Mouse (Mus musculus) myocyte (in vitro differentiated cells): ENCODE data around the gene Exosc5. TPM values are rescaled to one million over a fixed set of nuclear protein-coding genes. Genes with fewer than 3 reads are reported as not detected.

Experiments
- H3K27me3 ChIP-seq: one replicate; pipeline ENCODE4 v1.6.1; 2011; ENCODE audit not compliant: control insufficient read depth, insufficient read depth, insufficient read length
- H3K36me3 ChIP-seq: one replicate; pipeline ENCODE4 v1.6.1; 2011; ENCODE audit not compliant: control insufficient read depth, insufficient read depth
- H3K4me2 ChIP-seq: one replicate; pipeline ENCODE4 v1.6.1; 2011; ENCODE audit warnings: low read depth, control low read depth
- H3K4me3 ChIP-seq: one replicate; pipeline ENCODE4 v1.5.1; 2011; ENCODE audit warnings: mild to moderate bottlenecking, control low read depth, moderate library complexity
- H3K79me2 ChIP-seq: one replicate; pipeline ENCODE4 v1.6.1; 2011; ENCODE audit not compliant: control insufficient read depth, insufficient read depth
- H3ac ChIP-seq: one replicate; pipeline ENCODE4 v1.6.1; 2011; ENCODE audit not compliant: control insufficient read depth, insufficient read length
- CEBPB ChIP-seq: IDR thresholded peaks from 2 replicates; pipeline ENCODE4 v1.6.1; 2011; ENCODE audit warnings: mild to moderate bottlenecking, moderate library complexity; ENCODE audit not compliant: poor library complexity, insufficient read depth, severe bottlenecking
- E2F4 ChIP-seq: IDR thresholded peaks from one replicate; pipeline ENCODE4 v1.6.1; 2011; ENCODE audit warnings: mild to moderate bottlenecking, control low read depth, moderate library complexity; ENCODE audit not compliant: insufficient read depth
- MAX ChIP-seq: IDR thresholded peaks from one replicate; pipeline ENCODE4 v1.6.1; 2011; ENCODE audit warnings: low read depth, mild to moderate bottlenecking, control low read depth
- MYOD1 ChIP-seq, 3 experiments: IDR thresholded peaks; one replicate each; pipeline ENCODE4 v1.6.1; 2011; ENCODE audit warnings: control low read depth in 2 of 3, low read depth in 2 of 3, mild to moderate bottlenecking in 2 of 3, moderate library complexity in 1 of 3; ENCODE audit not compliant: insufficient read length in 2 of 3, control insufficient read depth in 1 of 3
- MYOG ChIP-seq, 3 experiments: IDR thresholded peaks; one replicate each; pipeline ENCODE4 v1.6.1; 2011; ENCODE audit warnings: control low read depth in 2 of 3, low read depth in 2 of 3, mild to moderate bottlenecking in 2 of 3; ENCODE audit not compliant: insufficient read length in 2 of 3, control insufficient read depth in 1 of 3, insufficient read depth in 1 of 3
- POLR2A ChIP-seq: IDR thresholded peaks from one replicate; pipeline ENCODE4 v1.6.1; 2011; ENCODE audit warnings: low read depth, mild to moderate bottlenecking, control low read depth, moderate library complexity; ENCODE audit not compliant: insufficient read length
- POLR2AphosphoS2 ChIP-seq: IDR thresholded peaks from one replicate; pipeline ENCODE4 v1.6.1; 2011; ENCODE audit warnings: low read depth, control low read depth; ENCODE audit not compliant: insufficient read length
- REST ChIP-seq: IDR thresholded peaks from one replicate; pipeline ENCODE4 v1.6.1; 2011; ENCODE audit warnings: mild to moderate bottlenecking, control low read depth, moderate library complexity; ENCODE audit not compliant: insufficient read depth, insufficient read length
- SRF ChIP-seq: IDR thresholded peaks from one replicate; pipeline ENCODE4 v1.6.1; 2011; ENCODE audit warnings: low read depth; ENCODE audit not compliant: control insufficient read depth, insufficient read length
- TCF12 ChIP-seq: IDR thresholded peaks from one replicate; pipeline ENCODE4 v1.6.1; 2011; ENCODE audit warnings: mild to moderate bottlenecking, control low read depth; ENCODE audit not compliant: poor library complexity, insufficient read depth, severe bottlenecking
- TCF3 ChIP-seq: IDR thresholded peaks from one replicate; pipeline ENCODE4 v1.6.1; 2011; ENCODE audit warnings: low read depth, control low read depth; ENCODE audit not compliant: insufficient read length
- USF1 ChIP-seq: IDR thresholded peaks from one replicate; pipeline ENCODE4 v1.6.1; 2011; ENCODE audit warnings: low read depth, mild to moderate bottlenecking, control low read depth, moderate library complexity
- polyA plus RNA-seq: library from polyadenylated mRNA; unstranded; fragments of >200 nt; fragmentation: generic; extraction: Trizol; gene quantifications from one replicate; pipeline ENCODE4 v1.2.1, GENCODE M21; 2012; ENCODE audit warnings: missing spikeins

The Exosc5 gene
- polyA plus RNA-seq, 1 experiment: 43.5 TPM

GRCm38 (mm10) chr7:25652244-25652759 is 6.7 kb upstream of the Exosc5 start:
- Histone ChIP-seq H3K4me3 (no peak overlapping the region), H3K4me2 (no peak overlapping the region), H3K36me3 (no peaks in the 10 kb centered on the region), H3ac (no peak overlapping the region), H3K27me3 (no peaks in the 10 kb centered on the region), H3K79me2 (no peaks in the 10 kb centered on the region)
- TF ChIP-seq SRF (no peak), MYOG (IDR thresholded peaks at IDR 0.05; ENCODE audit: control insufficient read depth in 1 of 3, insufficient read depth in 1 of 3, insufficient read length in 2 of 3, low read depth in 2 of 3) (no peak), TCF12 (no peak), USF1 (no peak), TCF3 (no peak), REST (no peak), MYOD1 (IDR thresholded peaks at IDR 0.05; ENCODE audit: control insufficient read depth in 1 of 3, insufficient read length in 2 of 3, low read depth in 2 of 3) (no peak), POLR2AphosphoS2 (no peak), POLR2A (no peak), E2F4 (no peak)

DNA sequence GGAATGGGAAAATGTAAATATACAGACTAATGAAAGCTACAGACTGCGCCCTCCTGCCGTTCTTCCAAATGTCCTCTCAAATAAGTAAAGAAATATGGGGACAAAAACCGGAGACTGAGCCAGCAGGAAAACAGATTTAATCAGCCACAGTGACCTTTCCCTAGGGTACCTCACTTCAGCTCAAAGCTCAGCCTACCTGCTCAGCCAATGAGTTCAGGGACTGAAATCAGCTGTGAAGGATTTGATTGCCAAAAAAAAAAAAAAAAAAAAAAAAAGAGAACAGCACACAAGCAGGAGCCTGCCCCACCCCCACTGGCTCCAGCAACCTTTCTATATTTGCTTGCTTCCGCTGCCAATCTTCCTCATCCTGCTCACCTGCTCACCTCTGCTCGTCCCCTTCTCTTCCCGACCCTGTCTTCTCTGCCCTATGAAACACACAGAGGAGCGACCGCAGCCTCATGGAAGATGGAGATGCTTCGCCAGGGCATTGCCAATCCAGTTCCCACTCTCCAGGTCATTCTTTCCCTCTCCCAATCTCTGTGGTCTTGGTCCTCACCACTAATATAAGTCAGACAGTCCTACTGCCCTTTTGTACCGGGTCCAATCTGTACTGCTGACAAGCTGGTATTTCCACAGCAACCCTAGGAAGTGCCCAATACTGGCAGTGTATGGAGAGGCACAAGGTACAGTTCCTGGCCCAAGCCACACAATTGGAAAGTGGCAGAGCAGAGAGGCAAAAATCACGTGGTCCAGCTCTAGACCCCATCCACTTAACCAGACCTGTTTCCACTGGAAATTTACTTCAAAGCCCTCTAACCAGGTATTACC is 3.1 kb upstream of the Exosc5 start:
- Histone ChIP-seq H3K36me3 (no peaks in the 10 kb centered on the region), H3K27me3 (no peaks in the 10 kb centered on the region), H3ac (no peak overlapping the region), H3K4me3 (no peak overlapping the region), H3K4me2 (no peak overlapping the region), H3K79me2 (no peaks in the 10 kb centered on the region)
- TF ChIP-seq CEBPB: no peak

- H3K36me3 ChIP-seq: no peaks in the 10 kb centered on the region
- no peak for TF ChIP-seq TCF12
- no peak for TF ChIP-seq USF1
- no peak for TF ChIP-seq SRF
- no peak for TF ChIP-seq E2F4
- TF ChIP-seq MAX: no peak
- peak overlapping the region; percentile 11 for H3ac ChIP-seq
- no peaks in the 10 kb centered on the region for H3K79me2 ChIP-seq
- H3K4me3 ChIP-seq: peak overlapping the region; percentile 75
- no peaks in the 10 kb centered on the region for H3K27me3 ChIP-seq
- peak overlapping the region; percentile 93 for H3K4me2 ChIP-seq
Observed at GRCm38 (mm10) chr7:25657785-25658184, 1.2 kb upstream of the Exosc5 start.

DNA sequence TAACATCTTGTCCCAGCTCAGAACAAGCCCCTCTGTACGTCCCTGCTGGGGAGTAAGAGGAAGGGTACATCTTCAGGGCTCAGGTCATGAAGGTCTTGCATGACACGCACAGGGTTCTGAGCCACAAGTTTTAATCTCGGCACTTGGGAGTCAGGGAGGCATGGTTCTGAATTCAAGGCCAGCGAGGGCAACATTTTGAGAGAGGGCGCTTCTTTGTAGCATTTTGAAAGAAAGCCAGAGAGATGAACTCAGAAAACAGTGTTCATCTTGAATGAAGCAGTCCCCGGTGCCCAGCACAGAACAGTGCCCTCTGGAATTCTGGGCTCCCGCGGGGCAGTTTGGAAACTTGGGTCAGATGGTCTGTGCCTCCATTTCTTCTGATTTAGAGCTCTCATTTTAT is 7.4 kb downstream of the Exosc5 start:
- no peak overlapping the region for H3K4me3 ChIP-seq
- H3K4me2 ChIP-seq: no peak overlapping the region
- no peaks in the 10 kb centered on the region for H3K36me3 ChIP-seq
- H3K27me3 ChIP-seq: no peaks in the 10 kb centered on the region
- TF ChIP-seq E2F4 (no peak), MAX (no peak), MYOG (IDR thresholded peaks at IDR 0.05; ENCODE audit: control insufficient read depth in 1 of 3, insufficient read depth in 1 of 3, insufficient read length in 2 of 3, low read depth in 2 of 3) (no peak), SRF (no peak), POLR2AphosphoS2 (no peak), USF1 (no peak), REST (no peak)
- H3ac ChIP-seq: no peak overlapping the region
- H3K79me2 ChIP-seq: no peaks in the 10 kb centered on the region

GRCm38 (mm10) chr7:25669158-25669557 is 10.2 kb downstream of the Exosc5 start:
- no peak overlapping the region for H3K4me2 ChIP-seq
- TF ChIP-seq USF1 (no peak), TCF3 (no peak), MYOD1 (IDR thresholded peaks at IDR 0.05; ENCODE audit: control insufficient read depth in 1 of 3, insufficient read length in 2 of 3, low read depth in 2 of 3) (no peak), POLR2AphosphoS2 (no peak), TCF12 (no peak), MAX (no peak)
- H3K36me3 ChIP-seq: no peaks in the 10 kb centered on the region
- H3K27me3 ChIP-seq: peaks cover under 1% of the 10 kb centered on the region
- H3K4me3 ChIP-seq: no peak overlapping the region
- no peak overlapping the region for H3ac ChIP-seq
- H3K79me2 ChIP-seq: no peaks in the 10 kb centered on the region

- H3K4me2 ChIP-seq: no peak overlapping the region
- H3K79me2 ChIP-seq: no peaks in the 10 kb centered on the region
- no peak overlapping the region for H3K4me3 ChIP-seq
- H3ac ChIP-seq: no peak overlapping the region
- peaks cover 4% of the 10 kb centered on the region for H3K27me3 ChIP-seq
- no peak for TF ChIP-seq TCF12
- TF ChIP-seq POLR2A: no peak
- TF ChIP-seq MYOD1 (IDR thresholded peaks at IDR 0.05; ENCODE audit: control insufficient read depth in 1 of 3, insufficient read length in 2 of 3, low read depth in 2 of 3): no peak
- TF ChIP-seq MAX: no peak
- no peak for TF ChIP-seq MYOG (IDR thresholded peaks at IDR 0.05; ENCODE audit: control insufficient read depth in 1 of 3, insufficient read depth in 1 of 3, insufficient read length in 2 of 3, low read depth in 2 of 3)
- no peak for TF ChIP-seq SRF
- no peak for TF ChIP-seq CEBPB
- TF ChIP-seq POLR2AphosphoS2: no peak
- TF ChIP-seq TCF3: no peak
- no peak for TF ChIP-seq REST
- no peak for TF ChIP-seq USF1
- no peak for TF ChIP-seq E2F4
- H3K36me3 ChIP-seq: no peaks in the 10 kb centered on the region
Observed at GRCm38 (mm10) chr7:25669631-25670030, 10.7 kb downstream of the Exosc5 start.
